Mouse (Mus musculus) heart, postnatal 0 days (tissue): Measurements from ENCODE around the gene Amdhd1. TPM values are rescaled to one million over a fixed set of nuclear protein-coding genes. Genes with fewer than 3 reads are reported as not detected.

ENCODE experiments used
- ATAC-seq: fragments of 200-750 bp; cut with Nextera tagmentation; 2 replicates; pipeline ENCODE4 v1.8.0; 2017; ENCODE audit warnings: low read depth, moderate number of reproducible peaks, moderate library complexity; ENCODE audit not compliant: insufficient read depth
- DNase-seq: peaks from one replicate; pipeline ENCODE4 v3.0.0-alpha.2; 2016; ENCODE audit warnings: low spot score
- H3K27ac ChIP-seq: fragments of 300-500 bp; sonication (generic); 2 replicates; pipeline ENCODE4 v1.5.1; 2014; ENCODE audit warnings: low read depth, mild to moderate bottlenecking
- H3K27me3 ChIP-seq: fragments of 300-500 bp; sonication (generic); 2 replicates; pipeline ENCODE4 v1.6.1; 2014; ENCODE audit warnings: low read length, mixed read lengths; ENCODE audit not compliant: control insufficient read depth, insufficient read depth
- H3K36me3 ChIP-seq: fragments of 300-500 bp; sonication (generic); replicated peaks from 2 replicates; pipeline ENCODE4 v1.6.1; 2014; ENCODE audit warnings: low read length, mixed read lengths; ENCODE audit not compliant: control insufficient read depth, insufficient read depth
- H3K4me1 ChIP-seq: fragments of 300-500 bp; sonication (generic); 2 replicates; pipeline ENCODE4 v1.6.1; 2014; ENCODE audit warnings: antibody characterized with exemption; ENCODE audit not compliant: control insufficient read depth, insufficient read depth
- H3K4me2 ChIP-seq: fragments of 300-500 bp; sonication (generic); 2 replicates; pipeline ENCODE4 v1.6.1; 2014; ENCODE audit warnings: low read depth, mild to moderate bottlenecking, low read length, moderate library complexity
- H3K4me3 ChIP-seq: fragments of 300-500 bp; sonication (generic); 2 replicates; pipeline ENCODE4 v1.5.1; 2014; ENCODE audit warnings: low read depth, low read length
- H3K9ac ChIP-seq: fragments of 300-500 bp; sonication (generic); replicated peaks from 2 replicates; pipeline ENCODE4 v1.6.1; 2014; ENCODE audit warnings: low read depth, low read length, mixed read lengths
- H3K9me3 ChIP-seq: fragments of 300-500 bp; sonication (generic); replicated peaks from 2 replicates; pipeline ENCODE4 v1.6.1; 2016; ENCODE audit warnings: low read length; ENCODE audit not compliant: control insufficient read depth
- CTCF ChIP-seq: IDR thresholded peaks from 2 replicates; pipeline ENCODE4 v1.5.1; 2016; ENCODE audit warnings: antibody characterized with exemption, control low read depth, low read depth
- EP300 ChIP-seq: IDR thresholded peaks from 2 replicates; pipeline ENCODE4 v1.6.1; 2016; ENCODE audit warnings: antibody characterized with exemption, low read depth
- WGBS: fragments of 180-500 bp; shearing (Covaris S2); extraction: QIAGEN DNeasy Blood & Tissue Kit; methylation state at CpG from one replicate; pipeline ENCODE4 v1.1.7; 2014; 5-methylcytosine and 5-hydroxymethylcytosine counted together
- polyA plus RNA-seq: library from polyadenylated mRNA; unstranded; fragments of >200 nt; fragmentation: Nextera tagmentation; extraction: Ambion mirVana; gene quantifications from 2 replicates; pipeline ENCODE4 v1.2.1, GENCODE M21; 2015
- total RNA-seq: library from RNA; depleted of rRNA; stranded (reverse); fragments of >200 nt; gene quantifications from 2 replicates; pipeline ENCODE4 v1.2.3, GENCODE M21; 2014; ENCODE audit warnings: low replicate concordance

Amdhd1 gene
- total and polyA plus RNA-seq, 2 experiments from 2014 or later: 0.04 TPM; not detected in 1

DNA sequence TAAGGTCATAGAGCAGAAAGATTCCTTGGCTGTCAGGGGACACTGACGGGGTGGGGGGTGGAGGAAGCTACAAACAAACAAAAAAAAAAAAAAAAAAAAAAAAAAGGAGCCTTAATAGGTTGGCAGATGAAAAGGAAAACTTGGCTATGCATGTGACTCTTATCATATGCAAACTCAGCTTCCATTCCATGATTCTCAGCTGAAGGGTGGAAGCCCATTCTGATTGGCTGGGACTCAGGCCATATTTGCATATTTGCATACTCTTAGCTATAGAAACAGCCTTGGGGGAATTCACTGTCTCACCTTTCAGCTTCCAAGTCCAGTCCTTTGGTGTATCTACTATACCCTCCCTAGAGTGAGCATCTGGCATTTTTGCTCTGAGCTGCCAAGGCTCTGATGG, 24.4 kb downstream of the Amdhd1 start:
- no peak overlapping the region for H3K4me3 ChIP-seq
- ATAC-seq: no peak
- H3K36me3 ChIP-seq: no peaks in the 10 kb centered on the region
- no peaks in the 10 kb centered on the region for H3K4me1 ChIP-seq
- 27% methylated on average over 1 of the region's 1 CpGs for WGBS
- no peak overlapping the region for H3K9ac ChIP-seq
- DNase-seq: no peak
- no peak overlapping the region for H3K27ac ChIP-seq
- no peaks in the 10 kb centered on the region for H3K27me3 ChIP-seq
- H3K4me2 ChIP-seq: no peak overlapping the region
- no peak for TF ChIP-seq EP300
- no peak for TF ChIP-seq CTCF
- no peaks in the 10 kb centered on the region for H3K9me3 ChIP-seq

DNA sequence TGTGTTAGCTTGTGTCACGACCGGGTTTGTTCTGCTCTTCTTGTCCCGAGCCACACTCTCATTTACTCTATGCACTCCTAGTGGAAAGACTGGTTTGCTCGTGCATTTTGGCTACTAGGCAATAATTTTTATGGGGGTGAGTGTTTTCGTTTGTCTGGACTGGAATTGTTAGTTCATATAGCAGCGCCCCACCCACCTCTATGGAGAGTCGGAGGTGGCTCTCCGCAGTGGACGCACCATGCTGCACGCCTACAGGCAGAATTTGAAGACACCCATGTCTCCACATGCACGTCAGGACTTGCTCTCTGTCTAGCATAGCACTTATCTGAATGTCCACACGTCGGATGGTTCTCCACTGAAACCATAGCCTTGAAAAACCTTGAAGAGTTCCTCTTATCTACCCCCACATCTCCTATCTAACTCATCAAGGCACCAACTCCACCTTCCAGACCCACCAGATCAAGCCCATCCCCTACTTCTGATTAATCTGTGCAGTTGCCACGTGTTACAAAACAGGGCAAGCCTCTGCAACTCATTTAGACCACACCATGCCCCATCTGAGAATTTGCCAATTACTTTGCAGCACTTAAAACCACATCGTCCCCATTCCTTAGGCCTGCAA, 30.2 kb downstream of the Amdhd1 start:
- no peak overlapping the region for H3K27ac ChIP-seq
- no peaks in the 10 kb centered on the region for H3K4me1 ChIP-seq
- no peaks in the 10 kb centered on the region for H3K27me3 ChIP-seq
- H3K36me3 ChIP-seq: no peaks in the 10 kb centered on the region
- no peak for ATAC-seq
- H3K9me3 ChIP-seq: no peaks in the 10 kb centered on the region
- no peak overlapping the region for H3K9ac ChIP-seq
- no peak for TF ChIP-seq EP300
- no peak for TF ChIP-seq CTCF
- DNase-seq: no peak
- no peak overlapping the region for H3K4me2 ChIP-seq
- no peak overlapping the region for H3K4me3 ChIP-seq
- 84% methylated on average over 15 of the region's 15 CpGs for WGBS

DNA sequence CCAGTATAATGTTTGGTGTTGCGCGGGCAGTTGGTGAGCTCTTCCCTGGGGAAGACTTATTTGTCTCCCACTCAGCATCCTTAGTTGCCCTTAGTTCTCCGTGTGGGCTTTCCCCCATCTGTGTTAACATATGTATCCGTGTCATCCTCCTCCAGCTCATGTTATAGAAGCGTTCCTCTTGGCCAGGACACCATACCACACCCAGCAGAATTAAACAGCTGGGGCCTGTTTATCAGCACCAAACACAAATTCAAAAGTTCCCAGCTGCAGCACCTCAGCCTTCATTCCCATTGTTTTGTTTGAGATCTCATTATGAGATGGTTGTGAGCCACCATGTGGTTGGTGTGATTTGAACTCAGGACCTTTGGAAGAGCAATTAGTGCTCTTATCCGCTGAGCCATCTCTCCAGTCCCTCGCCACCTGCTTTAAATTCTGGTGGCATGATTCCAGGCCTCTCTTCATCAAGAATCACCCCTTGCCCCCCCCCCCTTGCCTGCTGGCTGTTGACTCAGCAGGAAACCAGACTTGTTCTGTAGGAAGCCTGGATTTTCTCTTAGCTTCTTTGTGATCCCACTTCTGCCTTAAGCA, 31.4 kb downstream of the Amdhd1 start:
- Histone ChIP-seq H3K9ac (no peak overlapping the region), H3K36me3 (no peaks in the 10 kb centered on the region), H3K4me2 (no peak overlapping the region), H3K27ac (no peak overlapping the region), H3K9me3 (no peaks in the 10 kb centered on the region), H3K4me1 (no peaks in the 10 kb centered on the region), H3K4me3 (no peak overlapping the region), H3K27me3 (no peaks in the 10 kb centered on the region)
- TF ChIP-seq CTCF: no peak
- TF ChIP-seq EP300: no peak
- WGBS: 78% methylated on average over 7 of the region's 7 CpGs
- no peak for DNase-seq
- ATAC-seq: no peak

DNA sequence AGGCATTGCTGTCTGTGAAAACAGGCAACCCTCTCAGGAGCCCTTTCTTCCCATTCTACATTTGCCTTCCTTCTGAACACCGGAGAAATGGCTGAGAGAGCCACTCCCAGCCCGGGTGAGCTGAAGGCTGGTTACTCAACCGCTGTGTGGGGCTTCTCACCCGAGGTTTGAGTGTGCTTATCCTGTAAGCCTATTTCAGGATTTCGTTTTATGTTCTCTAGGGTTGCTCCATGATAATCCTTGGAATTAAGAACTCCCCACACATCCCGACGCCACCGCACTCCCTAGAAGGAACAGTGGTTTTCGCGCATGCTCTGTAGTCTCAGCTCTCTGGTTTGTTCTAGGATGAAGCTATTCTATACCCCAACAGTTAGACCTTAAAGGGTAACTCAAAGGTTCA, 38.5 kb downstream of the Amdhd1 start:
- no peak for ATAC-seq

DNA sequence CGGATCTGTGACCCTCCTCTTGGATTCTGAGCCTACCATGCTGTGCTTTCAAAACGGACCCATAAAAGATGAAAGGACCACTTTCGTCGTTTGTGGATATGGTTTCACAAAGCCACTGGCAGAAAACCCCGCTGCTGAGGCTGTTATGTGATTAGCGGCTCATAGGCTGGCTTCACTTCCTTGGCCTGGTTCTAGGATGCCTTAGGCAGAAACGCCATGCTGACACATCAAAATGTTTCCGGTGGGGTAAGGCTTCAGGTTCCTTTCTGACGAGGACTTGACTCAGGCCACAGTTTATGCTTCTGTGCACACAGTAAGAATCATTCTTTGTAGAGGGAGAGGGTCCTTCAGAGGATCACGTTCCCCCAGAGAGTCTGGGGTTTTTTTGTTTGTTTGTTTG, 39.0 kb downstream of the Amdhd1 start:
- no peaks in the 10 kb centered on the region for H3K9me3 ChIP-seq
- WGBS: 65% methylated on average over 10 of the region's 10 CpGs
- ATAC-seq: no peak
- H3K9ac ChIP-seq: no peak overlapping the region
- no peaks in the 10 kb centered on the region for H3K27me3 ChIP-seq
- no peak overlapping the region for H3K27ac ChIP-seq
- H3K36me3 ChIP-seq: no peaks in the 10 kb centered on the region
- no peak for TF ChIP-seq CTCF
- no peak for TF ChIP-seq EP300
- no peak overlapping the region for H3K4me3 ChIP-seq
- H3K4me1 ChIP-seq: no peaks in the 10 kb centered on the region
- DNase-seq: no peak
- H3K4me2 ChIP-seq: no peak overlapping the region

More for the DNA sequence above, 38.5 kb downstream of the Amdhd1 start:
- H3K4me1 ChIP-seq: no peaks in the 10 kb centered on the region
- no peak for DNase-seq
- 78% methylated on average over 10 of the region's 10 CpGs for WGBS
- H3K4me2 ChIP-seq: no peak overlapping the region
- H3K9me3 ChIP-seq: no peaks in the 10 kb centered on the region
- H3K4me3 ChIP-seq: no peak overlapping the region
- no peak overlapping the region for H3K27ac ChIP-seq
- H3K36me3 ChIP-seq: no peaks in the 10 kb centered on the region
- no peak overlapping the region for H3K9ac ChIP-seq
- no peaks in the 10 kb centered on the region for H3K27me3 ChIP-seq
- TF ChIP-seq CTCF: no peak
- TF ChIP-seq EP300: no peak

DNA sequence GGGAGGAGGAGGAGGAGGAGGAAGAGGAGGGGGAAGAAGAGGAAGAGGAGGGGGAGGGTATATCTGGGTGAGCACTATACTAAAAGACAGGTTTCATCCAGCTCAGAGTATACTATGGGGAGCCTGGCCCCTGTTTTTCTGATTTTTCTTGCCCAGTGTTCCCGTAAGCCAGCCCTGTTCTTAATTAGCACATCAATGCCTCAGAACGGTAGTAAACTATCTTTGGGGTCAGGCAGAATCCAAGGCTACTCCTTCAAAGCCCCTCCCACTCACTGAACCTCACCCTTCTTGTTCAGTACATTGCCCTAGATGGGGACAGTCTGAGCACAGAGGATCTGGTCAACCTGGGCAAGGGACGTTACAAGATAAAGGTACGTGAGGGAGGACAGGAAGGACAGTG, 49.4 kb downstream of the Amdhd1 start:
- no peaks in the 10 kb centered on the region for H3K9me3 ChIP-seq
- DNase-seq (no peak), ATAC-seq (no peak)
- peaks cover 2% of the 10 kb centered on the region; the same call in 1 of the 2 replicates for H3K36me3 ChIP-seq
- H3K27ac ChIP-seq: no peak overlapping the region
- H3K4me3 ChIP-seq: no peak overlapping the region
- TF ChIP-seq EP300: no peak
- TF ChIP-seq CTCF: no peak
- H3K4me1 ChIP-seq: no peaks in the 10 kb centered on the region
- H3K4me2 ChIP-seq: no peak overlapping the region
- H3K27me3 ChIP-seq: no peaks in the 10 kb centered on the region
- WGBS: 36% methylated on average over 4 of the region's 4 CpGs
- no peak overlapping the region for H3K9ac ChIP-seq
